Mouse (Mus musculus) brain, embryonic 18.5 days (tissue): ENCODE results near the gene Coch.
"Not testable (repeated sequence)": the region's sequence is repeated elsewhere in the genome, so short reads cannot be mapped to it uniquely, and the experiment has no call there.

Experiments
- DNase-seq: peaks from one replicate; pipeline ENCODE4 v3.0.0-alpha.2; 2012; ENCODE audit warnings: low read depth, low spot score

Coch gene

GRCm38 (mm10) chr12:51593229-51594029 lies at the start of gene Coch:
TSS of gene Coch (plus strand) at chr12:51593341.
- peak; percentile 10 for DNase-seq

- DNase-seq: no peak
These were observed 49.7 kb upstream of the Coch start for GRCm38 (mm10) chr12:51543402-51543960.

GRCm38 (mm10) chr12:51555041-51555440 lies 38.1 kb upstream of the Coch start:
- DNase-seq: no peak

DNA sequence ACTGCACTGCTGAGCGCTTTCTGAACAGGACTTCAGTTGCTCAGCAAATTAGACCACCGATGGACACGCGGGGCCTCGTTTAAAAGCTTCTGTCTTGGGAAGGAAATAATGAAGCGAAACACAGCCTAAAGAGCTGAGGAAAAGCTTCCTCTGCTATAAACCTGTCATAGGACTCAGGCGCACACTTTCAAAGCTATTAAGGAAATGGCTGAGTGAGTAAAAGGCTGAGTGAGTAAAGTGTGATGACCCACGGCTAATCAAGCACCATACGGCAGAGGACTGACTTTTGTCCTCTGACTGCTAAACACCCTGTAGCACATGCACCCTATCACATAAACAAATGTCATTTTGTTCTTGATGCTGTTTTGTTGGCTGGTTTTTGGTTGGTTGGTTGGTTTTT lies 31.7 kb upstream of the Coch start:
- no peak for DNase-seq

DNA sequence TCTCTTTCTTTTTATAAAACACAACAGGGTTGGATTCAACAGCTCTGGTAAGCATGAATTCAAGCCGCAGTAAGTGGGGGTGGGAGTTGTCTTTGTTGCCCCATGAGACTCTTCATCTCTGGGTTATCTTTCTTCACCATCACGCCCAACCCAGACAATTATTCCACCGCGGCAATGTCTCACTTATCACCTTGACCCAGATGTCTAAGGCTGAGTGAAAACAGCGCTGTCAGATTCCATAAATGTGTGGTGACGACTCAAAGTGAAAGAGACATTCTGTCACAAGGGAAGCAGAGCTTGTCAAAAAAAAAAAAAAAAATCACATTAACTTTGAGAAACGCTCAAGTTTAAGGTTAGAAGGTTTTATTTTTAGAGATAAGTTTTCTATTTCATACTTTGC lies 25.9 kb upstream of the Coch start:
- DNase-seq: no peak

DNA sequence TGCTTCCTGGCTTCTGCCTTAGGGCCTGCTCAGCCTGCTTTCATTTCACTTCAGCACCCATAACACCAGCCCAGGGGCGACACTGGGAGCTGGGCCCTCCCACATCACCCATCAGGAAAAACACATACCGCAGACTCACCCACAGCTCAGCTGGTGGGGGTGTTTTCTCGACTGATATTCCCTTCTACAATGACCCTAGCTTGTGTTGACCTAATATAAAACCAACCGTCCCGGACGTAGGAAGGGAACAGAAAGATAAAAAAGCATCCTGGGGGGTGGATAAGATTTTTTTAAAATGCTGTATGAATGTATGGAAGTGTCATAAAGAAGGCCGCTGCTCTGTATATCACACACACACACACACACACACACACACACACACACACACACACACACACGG lies 23.7 kb upstream of the Coch start:
- DNase-seq: no peak

DNA sequence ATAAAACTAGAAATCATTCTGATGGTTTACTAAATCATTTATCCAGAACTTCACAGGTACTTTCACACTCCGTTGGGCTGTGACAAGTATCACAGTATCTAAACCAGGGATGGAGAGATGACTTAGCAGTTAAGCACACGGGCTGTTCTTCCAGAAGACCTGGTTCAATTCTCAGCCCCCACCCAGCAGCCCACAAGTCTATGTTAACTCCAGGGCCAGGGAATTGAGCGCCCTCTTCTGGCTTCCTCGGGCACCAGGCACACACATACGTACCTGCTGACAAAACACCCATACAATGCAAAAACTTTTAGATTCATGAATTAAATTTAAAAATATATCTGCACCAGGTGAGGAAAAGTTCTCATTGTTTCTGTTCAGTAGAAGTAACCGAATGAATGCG lies 23.2 kb upstream of the Coch start:
- DNase-seq: no peak

DNA sequence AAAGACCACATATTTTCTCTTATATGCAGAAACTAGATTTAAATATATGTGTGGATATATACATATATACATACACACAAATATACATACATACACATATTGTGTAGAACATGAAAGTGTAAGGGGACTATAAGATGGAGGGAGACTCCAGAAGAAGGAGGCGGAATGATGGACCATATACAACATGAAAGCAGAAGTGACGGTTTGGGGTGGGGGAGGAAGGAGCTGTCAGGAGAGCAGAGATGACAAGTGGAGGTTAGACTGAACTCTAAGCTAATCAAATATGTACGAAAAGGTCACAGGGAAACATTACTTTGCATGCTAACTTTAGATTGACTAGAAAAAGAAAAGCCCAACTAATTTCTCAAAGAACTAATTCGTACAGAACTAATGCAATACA lies 20.5 kb upstream of the Coch start:
- no peak for DNase-seq

GRCm38 (mm10) chr12:51577816-51578215 lies 15.3 kb upstream of the Coch start:
- not testable (repeated sequence) for DNase-seq

- no peak for DNase-seq
These were observed 3.9 kb upstream of the Coch start for GRCm38 (mm10) chr12:51589263-51589662.

DNA sequence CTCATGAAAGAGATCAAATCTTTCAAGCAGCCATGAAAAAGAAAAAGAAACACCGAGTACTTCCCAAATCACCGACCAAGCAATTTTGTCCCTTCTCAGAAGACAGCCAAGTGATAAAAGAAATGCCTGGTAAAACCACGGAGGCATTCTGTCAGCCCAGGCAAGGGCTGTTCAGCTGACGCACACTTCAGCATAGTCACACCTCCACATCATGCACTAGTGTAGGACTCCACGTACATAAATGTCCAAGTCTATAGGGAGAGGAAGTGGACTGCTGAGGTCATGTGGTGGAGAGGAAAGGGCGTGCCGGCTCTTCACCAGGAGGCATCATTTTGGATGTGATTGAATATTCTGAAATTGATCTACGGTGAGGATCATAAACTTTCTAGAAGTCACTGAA lies 1.2 kb upstream of the Coch start:
- no peak for DNase-seq

- no peak for DNase-seq
These were observed 283 bp upstream of the Coch start for GRCm38 (mm10) chr12:51592888-51593228.

DNA sequence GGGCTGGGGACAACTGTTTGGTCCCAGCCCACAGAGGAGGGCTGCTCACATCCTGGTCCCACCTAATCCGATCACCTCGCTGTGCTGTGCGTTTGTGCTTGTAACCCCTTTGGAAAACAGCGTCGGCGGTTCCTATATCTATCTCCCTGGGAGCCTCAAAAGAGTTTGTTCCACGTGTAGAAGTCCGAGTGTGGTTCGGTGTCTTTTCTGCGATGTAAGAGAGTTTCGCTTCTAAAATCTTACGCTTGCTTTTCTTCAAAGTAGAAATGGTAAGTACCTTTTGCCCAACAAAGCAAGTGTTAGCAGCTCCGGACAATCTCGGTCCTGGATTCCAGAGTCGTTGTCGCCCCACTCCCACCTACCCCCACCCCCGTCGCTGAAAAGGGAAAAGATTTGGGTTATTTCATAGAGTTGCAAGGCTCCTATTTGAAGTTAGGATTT lies 909 bp downstream of the Coch start:
- no peak for DNase-seq

DNA sequence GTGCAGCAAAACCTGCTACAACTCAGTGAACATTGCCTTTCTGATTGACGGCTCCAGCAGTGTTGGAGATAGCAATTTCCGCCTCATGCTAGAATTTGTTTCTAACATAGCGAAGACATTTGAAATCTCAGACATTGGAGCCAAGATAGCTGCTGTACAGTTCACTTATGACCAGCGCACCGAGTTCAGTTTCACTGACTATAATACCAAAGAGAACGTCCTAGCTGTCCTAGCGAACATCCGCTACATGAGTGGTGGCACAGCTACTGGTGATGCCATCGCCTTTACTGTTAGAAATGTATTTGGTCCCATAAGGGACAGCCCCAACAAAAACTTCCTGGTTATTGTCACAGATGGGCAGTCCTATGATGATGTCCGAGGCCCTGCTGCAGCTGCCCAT lies 10.2 kb downstream of the Coch start:
- DNase-seq: no peak

GRCm38 (mm10) chr12:51606138-51606537 lies 13.0 kb downstream of the Coch start:
- DNase-seq: no peak

DNA sequence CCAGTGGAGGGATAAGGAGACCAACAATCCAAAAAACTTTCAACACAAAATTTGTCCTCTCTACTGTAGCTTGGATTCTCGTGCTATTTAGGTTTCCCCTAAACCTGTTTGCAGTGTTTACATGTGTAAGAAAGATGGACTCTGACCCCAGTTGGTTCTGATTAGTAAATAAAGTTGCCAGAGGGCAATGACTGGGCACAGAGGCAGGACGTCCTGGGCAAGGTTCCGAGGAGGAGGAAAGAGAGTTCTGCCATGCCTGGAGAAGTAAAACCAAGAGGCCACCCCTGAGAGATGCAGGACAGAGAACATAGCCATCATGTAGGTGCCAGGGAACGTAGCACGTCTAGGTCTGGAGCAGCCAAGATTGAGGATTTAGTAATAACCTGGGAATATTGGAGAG lies 19.2 kb downstream of the Coch start:
- DNase-seq: no peak

- no peak for DNase-seq
These were observed 27.4 kb downstream of the Coch start for GRCm38 (mm10) chr12:51620572-51620971.

- no peak for DNase-seq
These were observed 28.0 kb downstream of the Coch start for GRCm38 (mm10) chr12:51621161-51621560.

- peak; percentile 20 for DNase-seq
These were observed 29.7 kb downstream of the Coch start for GRCm38 (mm10) chr12:51622670-51623365.

DNA sequence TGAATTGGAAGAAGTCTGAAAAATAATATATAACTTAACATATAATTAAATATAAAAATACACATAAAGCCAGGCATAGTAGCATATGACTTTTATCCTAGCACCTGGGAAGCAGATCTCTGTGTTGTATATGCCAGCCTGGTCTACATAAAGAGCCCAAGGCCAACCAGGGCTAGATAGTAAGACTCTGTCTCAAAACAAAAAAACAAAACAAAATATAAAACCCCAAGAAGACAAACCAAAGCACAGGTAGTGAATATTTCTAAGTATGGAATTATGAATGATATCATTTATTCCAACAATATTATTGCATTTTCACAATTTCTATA lies 30.2 kb downstream of the Coch start:
- DNase-seq: no peak

GRCm38 (mm10) chr12:51633481-51633880 lies 40.3 kb downstream of the Coch start:
- no peak for DNase-seq

GRCm38 (mm10) chr12:51636260-51636659 lies 43.1 kb downstream of the Coch start:
- DNase-seq: no peak
